Mouse (Mus musculus) right cerebral cortex, adult 2 months (tissue): ENCODE data around the gene Hpn.
A peak's percentile ranks its signal among the peaks of the same experiment; 100 is the strongest.

Experiments used
- DNase-seq, 2 experiments: peaks; one replicate each; pipeline ENCODE4 v3.0.0; 2021 to 2022; ENCODE audit warnings: low spot score in 2 of 2

Gene Hpn

GRCm38 (mm10) chr7:31110861-31111385, 4.2 kb downstream of the Hpn start:
- DNase-seq: no peak

GRCm38 (mm10) chr7:31109796-31110195, 5.3 kb downstream of the Hpn start:
- DNase-seq: no peak

GRCm38 (mm10) chr7:31109091-31109490, 6.0 kb downstream of the Hpn start:
- no peak for DNase-seq

- no peak for DNase-seq
These were observed 7.3 kb downstream of the Hpn start for GRCm38 (mm10) chr7:31107781-31108180.

GRCm38 (mm10) chr7:31106166-31106565, 8.9 kb downstream of the Hpn start:
- DNase-seq: no peak

- peak; percentile 68 to 77 for DNase-seq
These were observed 9.9 kb downstream of the Hpn start for GRCm38 (mm10) chr7:31105061-31105768.

GRCm38 (mm10) chr7:31100786-31101185, 14.3 kb downstream of the Hpn start:
- no peak for DNase-seq

GRCm38 (mm10) chr7:31099612-31099982, 15.5 kb downstream of the Hpn start:
- no peak for DNase-seq

- no peak for DNase-seq
These were observed 16.1 kb downstream of the Hpn start for GRCm38 (mm10) chr7:31098697-31099611.

- DNase-seq: peak; percentile 91 to 92
These were observed 17.4 kb downstream of the Hpn start for GRCm38 (mm10) chr7:31097583-31098248.

GRCm38 (mm10) chr7:31096892-31097564, 18.1 kb downstream of the Hpn start:
- no peak for DNase-seq

GRCm38 (mm10) chr7:31094774-31095501, 20.2 kb downstream of the Hpn start:
- DNase-seq: no peak

GRCm38 (mm10) chr7:31089721-31090120, 25.4 kb downstream of the Hpn start:
- DNase-seq: no peak

GRCm38 (mm10) chr7:31088206-31088605, 26.9 kb downstream of the Hpn start:
- no peak for DNase-seq

GRCm38 (mm10) chr7:31087262-31087661, 27.8 kb downstream of the Hpn start:
- DNase-seq: no peak

GRCm38 (mm10) chr7:31086175-31086755, 28.8 kb downstream of the Hpn start:
- no peak for DNase-seq

- no peak for DNase-seq
These were observed 29.9 kb downstream of the Hpn start for GRCm38 (mm10) chr7:31085171-31085570.

- no peak for DNase-seq
These were observed 30.9 kb downstream of the Hpn start for GRCm38 (mm10) chr7:31084140-31084539.

GRCm38 (mm10) chr7:31082831-31083588, 32.1 kb downstream of the Hpn start:
- DNase-seq: no peak

- DNase-seq: no peak
These were observed 33.0 kb downstream of the Hpn start for GRCm38 (mm10) chr7:31082106-31082505.
